Mouse (Mus musculus) naive thymus-derived CD4-positive, alpha-beta T cell, adult 2 months (primary cell): ENCODE measurements around the gene Ube2l3.

Experiments
- DNase-seq: peaks from one replicate; pipeline ENCODE4 v3.0.0-alpha.2; 2011; ENCODE audit warnings: low read depth

Gene Ube2l3

DNA sequence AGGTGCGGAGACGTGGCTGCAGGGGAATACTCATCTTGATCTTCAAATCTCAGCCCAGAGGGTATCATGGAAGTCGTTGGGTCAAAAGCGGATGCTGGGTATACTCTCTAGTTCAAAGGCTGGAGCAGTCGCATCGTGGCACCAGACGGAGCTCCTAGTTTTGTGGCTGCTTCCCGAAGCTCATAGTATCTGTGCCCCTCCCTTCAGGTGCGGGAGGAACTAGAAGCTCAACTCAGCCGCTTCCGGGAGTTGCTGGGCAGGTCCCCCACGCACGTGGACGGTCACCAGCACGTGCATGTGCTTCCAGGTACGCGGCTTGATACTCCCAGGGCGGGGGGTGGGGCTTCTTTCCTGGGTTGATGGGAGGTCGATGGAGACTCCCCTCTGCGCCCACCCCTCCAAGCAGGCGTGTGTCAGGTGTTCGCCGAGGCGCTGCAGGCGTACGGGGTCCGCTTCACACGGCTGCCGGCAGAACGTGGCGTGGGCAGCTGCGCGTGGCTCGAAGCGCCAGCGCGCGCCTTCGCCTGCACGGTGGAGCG lies 55.0 kb downstream of the Ube2l3 start:
- DNase-seq, result peak; percentile 60

DNA sequence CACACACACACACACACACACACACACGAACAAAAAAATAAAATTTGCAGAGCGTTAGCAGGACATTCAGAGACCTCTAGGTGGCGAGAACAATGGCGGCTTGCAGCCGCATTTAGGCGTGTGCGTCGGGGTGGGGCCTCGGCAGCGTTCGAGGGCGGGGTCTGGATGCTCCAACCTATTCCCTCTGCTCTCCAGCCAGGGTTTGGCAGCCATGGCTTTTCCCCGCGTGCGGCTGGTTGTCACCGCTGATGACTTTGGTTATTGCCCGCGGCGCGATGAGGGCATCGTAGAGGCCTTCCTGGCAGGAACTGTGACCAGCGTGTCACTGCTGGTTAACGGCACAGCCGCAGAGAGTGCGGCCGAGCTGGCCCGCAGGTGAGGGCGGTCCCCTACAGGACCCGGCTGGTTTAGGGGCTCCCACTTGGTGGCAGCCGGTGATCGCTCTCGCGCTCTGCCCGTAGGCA lies 55.6 kb downstream of the Ube2l3 start, which contains the start of gene Ccdc116:
Ccdc116 (minus strand) TSS at position 458 of the 464 bp plus-strand sequence.
- peak; percentile 88 for DNase-seq

DNA sequence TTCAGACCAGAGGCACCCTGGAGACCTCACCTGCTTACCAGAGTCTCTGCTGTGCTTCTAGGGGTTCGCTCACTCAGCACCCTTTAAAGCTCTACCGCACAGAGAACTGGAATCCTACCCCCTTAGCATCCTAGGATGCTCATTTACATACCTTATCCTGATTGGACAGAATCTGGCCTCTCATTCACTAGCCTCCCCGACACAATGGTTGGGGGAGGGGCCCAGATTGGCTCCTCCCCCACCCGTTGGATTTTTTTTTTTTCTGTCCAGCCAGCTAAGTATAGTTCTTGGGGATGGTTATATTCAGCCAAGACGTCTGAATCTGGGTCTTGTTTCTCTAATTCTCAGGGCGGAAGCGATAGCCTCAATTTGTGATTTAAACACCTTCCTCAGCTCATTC lies 58.1 kb downstream of the Ube2l3 start, which contains the start of gene Ydjc:
Ydjc (plus strand) TSS at position 283 of the 400 bp plus-strand sequence.
- DNase-seq, result peak; percentile 20

GRCm38 (mm10) chr16:17137355-17137754 lies 65.1 kb downstream of the Ube2l3 start:
- DNase-seq, result no peak

- DNase-seq, result no peak
These were observed 69.6 kb downstream of the Ube2l3 start for GRCm38 (mm10) chr16:17132906-17133200.

DNA sequence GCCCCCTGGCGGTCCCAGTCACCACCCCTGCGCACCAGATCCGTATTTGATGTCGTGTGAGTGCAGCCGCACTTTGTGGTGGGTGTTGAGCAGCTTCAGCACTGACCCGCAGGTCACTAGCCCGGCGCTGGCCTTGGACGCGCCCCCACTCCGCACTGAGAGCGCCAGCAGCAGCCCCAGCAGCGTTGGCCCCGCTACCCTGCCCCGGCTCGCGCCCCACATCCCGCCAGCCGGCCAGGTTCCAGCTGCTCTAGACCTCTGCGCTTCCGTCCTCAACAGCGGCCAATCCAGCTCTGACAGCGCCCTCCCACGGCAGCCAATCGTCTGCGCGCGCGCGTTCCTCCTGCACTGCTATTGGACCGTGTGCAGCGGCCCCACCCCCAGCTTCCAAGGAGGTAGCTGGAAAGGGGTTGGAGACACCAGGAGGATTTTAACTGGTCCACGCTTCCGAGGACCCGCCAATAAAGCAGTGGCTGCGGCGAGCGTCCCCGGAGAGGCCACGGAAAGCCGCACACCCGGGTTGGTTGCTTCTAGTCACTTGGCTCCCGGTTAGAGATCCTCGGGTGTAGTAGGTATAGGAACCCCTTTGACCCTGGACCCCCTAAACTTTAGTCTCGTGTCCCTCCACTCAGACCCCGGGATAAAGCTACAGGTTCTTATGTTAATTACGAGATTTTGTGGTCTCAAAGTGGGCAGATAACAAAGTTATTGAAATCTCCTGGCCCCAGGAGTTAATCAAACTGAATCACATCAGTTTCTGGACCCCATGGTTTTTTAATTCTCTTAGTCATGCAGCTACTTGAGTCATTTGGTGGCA lies 70.2 kb downstream of the Ube2l3 start, which contains the start of gene Sdf2l1:
Sdf2l1 (minus strand) TSS at position 295 of the 817 bp plus-strand sequence.
- DNase-seq, result peak; percentile 95

DNA sequence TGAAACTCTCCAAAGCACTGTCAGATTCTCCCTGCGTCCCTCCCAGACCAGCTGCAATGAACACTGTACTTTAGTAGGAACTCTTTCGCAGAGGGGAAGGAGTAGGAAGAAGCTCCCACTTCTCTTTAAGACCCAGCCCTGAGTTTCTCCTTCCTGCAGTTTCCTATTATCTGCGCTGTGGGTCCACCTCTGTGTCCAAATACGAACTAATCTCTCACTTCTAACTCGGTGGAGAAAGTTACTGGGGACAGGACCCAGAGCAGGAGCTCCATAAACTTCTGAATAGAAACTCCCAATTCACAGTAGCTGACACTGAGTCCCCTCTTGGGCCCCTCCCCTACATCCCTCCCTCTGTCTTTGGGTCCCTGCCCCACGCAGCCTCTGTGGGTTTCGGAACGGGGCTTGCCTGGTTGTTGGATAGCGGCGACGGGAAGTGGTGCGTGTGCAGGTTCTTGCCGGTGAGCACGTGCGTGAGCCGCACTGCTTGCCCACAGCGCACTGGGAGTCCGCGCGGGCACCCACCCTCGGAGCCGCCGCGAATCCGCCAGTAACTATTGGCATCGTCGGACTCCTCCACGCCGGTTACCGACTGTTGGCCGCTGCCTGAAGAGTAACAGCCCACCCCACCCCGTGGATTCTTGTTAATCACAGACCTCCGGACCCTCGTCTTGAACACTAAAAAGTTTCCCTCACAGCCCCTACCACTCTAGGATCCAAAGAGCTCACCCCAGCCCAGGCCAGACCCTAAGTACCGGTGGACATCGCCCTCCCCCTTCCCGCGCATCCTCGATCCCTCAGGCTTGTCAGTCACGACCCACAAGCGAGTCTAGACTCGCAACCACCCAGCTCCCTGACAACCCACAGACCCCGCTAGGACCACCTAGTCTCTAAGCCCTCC lies 71.0 kb downstream of the Ube2l3 start:
- peak; percentile 66 for DNase-seq

GRCm38 (mm10) chr16:17127292-17127691 lies 75.2 kb downstream of the Ube2l3 start:
- DNase-seq, result peak; percentile 74

- DNase-seq, result peak; percentile 71
These were observed 77.5 kb downstream of the Ube2l3 start, which contains the start of gene 2610318N02Rik for GRCm38 (mm10) chr16:17124871-17125520. 2610318N02Rik (minus strand) TSS chr16:17125167.

DNA sequence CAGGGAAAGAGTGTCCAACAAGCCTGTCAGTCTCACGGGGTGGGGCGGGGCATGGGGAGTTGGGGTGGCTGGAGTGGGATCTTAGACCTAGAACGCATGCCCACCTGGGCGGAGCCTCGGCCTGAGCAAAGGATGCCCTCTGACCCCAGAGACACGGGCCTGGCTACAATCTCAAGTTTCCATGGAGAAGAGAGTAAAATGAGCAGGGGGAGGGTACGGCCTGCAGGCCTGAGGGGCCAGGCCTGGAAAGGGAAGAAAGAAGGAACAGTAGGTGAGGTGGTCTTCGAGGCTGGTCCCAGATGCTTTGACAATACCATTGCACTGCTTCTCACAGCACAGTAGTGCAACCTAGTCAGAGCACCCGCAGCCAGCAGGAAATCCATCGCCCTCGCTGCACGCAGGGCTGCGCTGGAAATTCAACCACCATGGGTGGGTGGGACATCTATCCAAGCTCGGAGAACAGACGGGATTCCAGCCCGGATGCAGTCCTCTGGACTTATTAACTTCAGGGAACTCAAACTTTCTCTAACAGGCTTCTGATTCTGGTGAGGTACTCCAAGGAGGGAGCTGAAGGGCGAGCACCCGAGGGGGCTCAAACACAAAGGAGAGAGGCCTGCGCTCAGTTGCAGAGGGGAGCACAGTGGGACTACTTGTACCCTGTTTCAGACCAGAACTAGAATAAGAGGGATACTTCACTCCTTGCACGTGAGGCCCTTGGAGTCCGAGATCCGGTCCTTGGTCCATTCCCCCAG lies 78.2 kb downstream of the Ube2l3 start:
- DNase-seq, result peak; percentile 30

GRCm38 (mm10) chr16:17121569-17121968 lies 80.9 kb downstream of the Ube2l3 start:
- no peak for DNase-seq

- no peak for DNase-seq
These were observed 85.1 kb downstream of the Ube2l3 start for GRCm38 (mm10) chr16:17117309-17117799.

DNA sequence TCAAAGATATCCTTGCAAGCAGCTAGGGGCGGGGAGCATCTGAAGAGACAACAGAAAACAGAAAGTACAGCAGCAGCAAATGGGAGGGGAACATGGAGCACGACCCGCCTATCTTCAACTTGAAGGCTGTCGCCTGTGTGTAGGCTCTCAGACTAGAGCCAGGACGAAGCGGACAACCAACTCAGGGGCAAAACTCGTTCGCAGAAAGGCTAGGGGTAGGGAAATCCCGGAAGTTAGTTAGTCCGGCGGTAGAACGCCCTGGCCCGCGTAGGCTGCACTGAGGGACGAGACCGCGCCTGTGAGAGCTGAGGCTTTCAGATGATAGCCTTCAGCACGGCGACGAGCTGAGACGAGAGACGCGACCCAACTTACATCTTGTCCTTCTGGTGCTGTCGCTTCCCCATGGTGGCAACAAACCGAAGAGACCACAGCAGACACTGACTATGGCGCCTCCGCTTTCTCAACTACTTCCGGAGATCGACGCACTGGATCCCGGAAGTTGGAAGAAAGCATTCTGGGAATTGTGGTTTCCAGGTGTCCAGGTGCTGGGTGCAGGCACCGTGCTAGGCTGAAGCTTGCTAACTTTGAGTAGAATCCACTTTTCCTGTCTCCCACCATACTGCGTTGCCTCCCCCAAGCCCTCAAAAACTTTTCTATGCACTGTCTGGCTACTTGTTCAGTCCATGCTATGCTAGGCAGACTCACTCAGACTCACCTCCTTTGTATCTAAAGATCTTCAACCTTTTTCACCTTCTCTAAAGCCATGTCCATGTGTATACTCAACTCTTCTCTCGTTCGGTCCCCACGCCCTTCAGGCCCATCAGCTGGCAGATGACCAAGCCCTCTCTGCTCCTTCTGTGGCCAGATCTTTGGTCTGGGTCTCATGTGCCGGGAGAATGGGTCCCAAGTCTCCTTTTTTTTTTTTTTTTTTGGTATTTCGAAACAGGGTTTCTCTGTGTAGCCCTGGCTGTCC lies 91.4 kb downstream of the Ube2l3 start, which contains the start of gene Ppil2:
Ppil2 (minus strand) TSS at position 487 of the 973 bp plus-strand sequence.
- DNase-seq, result peak; percentile 76

GRCm38 (mm10) chr16:17104600-17104999 lies 97.8 kb downstream of the Ube2l3 start:
- DNase-seq, result no peak

DNA sequence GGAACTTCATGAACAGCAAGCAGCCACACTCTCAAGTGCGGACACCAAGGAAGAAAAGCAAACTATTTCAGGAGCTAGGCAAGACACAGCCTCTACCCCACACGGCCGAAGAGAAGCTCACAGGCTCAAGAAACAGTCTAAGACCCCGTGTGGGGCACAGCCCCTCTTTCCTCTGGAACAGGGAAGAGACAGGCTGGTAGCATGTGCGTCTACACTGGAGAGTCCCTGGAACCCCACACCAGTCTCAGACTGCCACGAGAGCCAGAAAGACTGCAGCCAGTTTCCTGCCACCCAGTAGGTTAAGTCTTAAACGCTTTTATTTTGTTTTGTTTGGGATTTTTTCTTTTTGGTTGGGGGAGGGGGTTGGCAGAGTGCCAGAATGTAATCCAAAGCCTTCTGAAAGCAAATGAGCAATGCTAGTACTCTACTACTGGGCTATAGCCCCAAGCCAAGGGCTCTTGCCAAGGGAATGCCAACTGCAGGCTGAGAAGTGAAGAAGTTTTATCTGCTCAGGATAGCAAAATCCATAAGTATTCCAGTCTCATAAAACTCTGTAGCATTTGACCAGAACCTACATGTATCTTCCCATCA lies 99.7 kb downstream of the Ube2l3 start:
- DNase-seq, result no peak
